Mouse (Mus musculus) embryonic facial prominence, embryonic 14.5 days (tissue): ENCODE results near the gene Arl16. TPM values are rescaled to one million over a fixed set of nuclear protein-coding genes. Genes with fewer than 3 reads are reported as not detected.

Experiments used
- ATAC-seq: fragments of 200-750 bp; cut with Nextera tagmentation; 2 replicates; pipeline ENCODE4 v1.8.0; 2017; ENCODE audit warnings: low read depth, moderate number of reproducible peaks, moderate TSS enrichment
- DNase-seq: peaks from one replicate; pipeline ENCODE4 v3.0.0-alpha.2; 2015; ENCODE audit warnings: low spot score
- H3K27ac ChIP-seq: fragments of 300-500 bp; sonication (generic); replicated peaks from 2 replicates; pipeline ENCODE4 v1.5.1; 2014; ENCODE audit warnings: low read depth, mild to moderate bottlenecking, low read length, moderate library complexity
- H3K27me3 ChIP-seq: fragments of 300-500 bp; sonication (generic); replicated peaks from 2 replicates; pipeline ENCODE4 v1.6.1; 2014; ENCODE audit warnings: low read length; ENCODE audit not compliant: control insufficient read depth, insufficient read depth
- H3K36me3 ChIP-seq: fragments of 300-500 bp; sonication (generic); 2 replicates; pipeline ENCODE4 v1.6.1; 2014; ENCODE audit warnings: low read length, mixed read lengths; ENCODE audit not compliant: control insufficient read depth, insufficient read depth
- H3K4me1 ChIP-seq: fragments of 300-500 bp; sonication (generic); 2 replicates; pipeline ENCODE4 v1.6.1; 2014; ENCODE audit warnings: antibody characterized with exemption, low read length; ENCODE audit not compliant: control insufficient read depth, insufficient read depth
- H3K4me2 ChIP-seq: fragments of 300-500 bp; sonication (generic); 2 replicates; pipeline ENCODE4 v1.6.1; 2014; ENCODE audit warnings: low read depth, mild to moderate bottlenecking, low read length, moderate library complexity, mixed read lengths
- H3K4me3 ChIP-seq: fragments of 300-500 bp; sonication (generic); 2 replicates; pipeline ENCODE4 v1.5.1; 2014; ENCODE audit warnings: low read depth, mild to moderate bottlenecking, low read length
- H3K9ac ChIP-seq: fragments of 300-500 bp; sonication (generic); 2 replicates; pipeline ENCODE4 v1.6.1; 2014; ENCODE audit warnings: low read depth, mild to moderate bottlenecking, low read length, moderate library complexity, mixed read lengths
- H3K9me3 ChIP-seq: fragments of 300-500 bp; sonication (generic); 2 replicates; pipeline ENCODE4 v1.6.1; 2016; ENCODE audit warnings: low read length; ENCODE audit not compliant: control insufficient read depth
- WGBS: fragments of 180-500 bp; shearing (Covaris S2); extraction: QIAGEN DNeasy Blood & Tissue Kit; methylation state at CpG from one replicate; pipeline ENCODE4 v1.1.7; 2014; 5-methylcytosine and 5-hydroxymethylcytosine counted together
- polyA plus RNA-seq: library from polyadenylated mRNA; unstranded; fragments of >200 nt; fragmentation: Nextera tagmentation; extraction: Ambion mirVana; gene quantifications from 2 replicates; pipeline ENCODE4 v1.2.1, GENCODE M21; 2014

Arl16 gene
- polyA plus RNA-seq, 1 experiment from 2014 or later, result 43.2 TPM

DNA sequence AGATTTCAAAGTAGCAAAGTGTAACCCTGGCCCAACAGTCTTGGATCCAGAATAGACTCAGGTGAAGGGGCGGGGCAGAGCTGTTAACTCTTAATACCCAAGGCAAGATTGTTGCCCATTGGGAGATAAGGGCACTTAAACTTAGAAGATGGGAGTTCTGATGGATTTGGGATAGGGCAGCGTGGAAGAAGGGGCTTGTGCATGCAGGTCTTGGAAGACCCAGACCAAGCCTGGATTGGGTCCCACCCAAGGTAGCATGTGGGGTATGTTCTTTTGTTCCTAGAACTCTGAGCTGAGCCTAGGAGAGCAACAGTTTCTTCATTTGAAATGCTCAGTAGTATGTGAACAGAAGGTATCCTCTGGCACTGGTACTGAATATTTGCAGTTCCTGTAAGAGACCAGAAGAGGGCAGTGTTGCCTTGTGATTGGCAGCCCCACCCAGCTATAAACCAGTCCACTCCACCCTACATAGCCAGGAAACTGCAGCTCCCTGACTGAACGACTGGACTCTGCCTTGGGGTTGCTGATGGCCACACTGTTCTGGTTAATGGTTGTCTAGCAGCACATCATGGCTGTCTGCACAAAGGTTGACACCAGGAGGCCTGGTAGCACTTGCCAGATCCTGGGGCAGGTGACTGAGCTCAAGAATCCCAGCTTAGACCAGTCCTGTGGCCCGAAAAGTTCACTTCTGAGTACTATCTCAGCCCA lies 21.8 kb upstream of the Arl16 start:
- Histone ChIP-seq H3K9me3 (no peaks in the 10 kb centered on the region), H3K4me2 (no peak overlapping the region), H3K4me3 (no peak overlapping the region), H3K36me3 (peaks cover 44% of the 10 kb centered on the region), H3K27ac (no peak overlapping the region; the same call in 1 of the 2 replicates), H3K4me1 (peaks cover 32% of the 10 kb centered on the region), H3K9ac (peak overlapping the region; percentile 30; the same call in 1 of the 2 replicates), H3K27me3 (no peaks in the 10 kb centered on the region)
- DNase-seq (peak; percentile 87), ATAC-seq (peak; percentile 16)
- 58% methylated on average over 4 of the region's 4 CpGs for WGBS

DNA sequence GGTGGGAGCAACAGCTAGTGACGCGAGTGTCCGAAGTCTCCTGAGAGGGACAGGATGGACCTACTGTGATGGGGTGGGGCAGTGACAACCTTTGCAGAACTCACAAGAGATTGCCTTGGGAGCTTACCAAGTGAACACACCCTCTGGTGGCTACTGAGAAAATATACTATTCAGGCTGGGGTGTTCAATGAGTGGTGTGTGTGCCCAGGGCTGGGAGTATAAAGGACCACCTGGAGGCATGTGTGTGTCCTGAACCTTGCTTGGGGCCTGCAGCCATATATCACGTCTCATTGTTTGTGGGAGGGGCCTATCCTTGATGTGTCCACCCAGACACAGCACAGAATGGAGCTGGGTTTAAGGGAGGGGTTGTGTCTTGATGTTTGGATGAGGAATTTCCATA lies 21.1 kb upstream of the Arl16 start:
- DNase-seq (no peak), ATAC-seq (no peak)
- Histone ChIP-seq H3K4me3 (no peak overlapping the region), H3K27me3 (no peaks in the 10 kb centered on the region), H3K27ac (no peak overlapping the region), H3K4me1 (peaks cover 32% of the 10 kb centered on the region), H3K4me2 (no peak overlapping the region), H3K9me3 (no peaks in the 10 kb centered on the region), H3K9ac (no peak overlapping the region), H3K36me3 (peaks cover 43% of the 10 kb centered on the region)
- 74% methylated on average over 4 of the region's 4 CpGs for WGBS

DNA sequence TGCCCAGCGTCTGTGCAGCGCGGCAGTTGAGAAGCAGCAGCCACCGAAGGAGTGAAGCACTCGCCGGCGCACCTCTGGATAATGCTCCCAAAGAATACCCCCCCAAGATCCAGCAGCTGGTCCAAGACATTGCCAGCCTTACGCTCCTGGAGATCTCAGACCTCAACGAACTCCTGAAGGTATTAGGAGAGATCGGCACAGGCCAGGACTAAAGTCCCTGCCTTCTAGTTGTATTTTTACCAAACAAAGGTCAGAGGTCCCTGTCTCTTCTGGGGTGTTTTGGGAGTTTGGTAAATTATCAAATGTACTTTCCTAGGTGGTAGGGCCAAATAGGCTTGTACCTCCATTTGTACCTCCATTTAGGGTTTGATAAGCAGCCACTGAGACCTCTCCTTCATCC lies 17.8 kb upstream of the Arl16 start:
- H3K27me3 ChIP-seq, result no peaks in the 10 kb centered on the region
- no peak for ATAC-seq
- peaks cover 12% of the 10 kb centered on the region for H3K4me1 ChIP-seq
- no peak for DNase-seq
- 8% methylated on average over 10 of the region's 10 CpGs for WGBS
- H3K4me3 ChIP-seq, result peak overlapping the region; percentile 83
- peak overlapping the region; percentile 83 for H3K9ac ChIP-seq
- H3K4me2 ChIP-seq, result peak overlapping the region; percentile 69
- H3K36me3 ChIP-seq, result peaks cover 75% of the 10 kb centered on the region
- H3K27ac ChIP-seq, result peak overlapping the region; percentile 88; the same call in 1 of the 2 replicates
- H3K9me3 ChIP-seq, result no peaks in the 10 kb centered on the region

DNA sequence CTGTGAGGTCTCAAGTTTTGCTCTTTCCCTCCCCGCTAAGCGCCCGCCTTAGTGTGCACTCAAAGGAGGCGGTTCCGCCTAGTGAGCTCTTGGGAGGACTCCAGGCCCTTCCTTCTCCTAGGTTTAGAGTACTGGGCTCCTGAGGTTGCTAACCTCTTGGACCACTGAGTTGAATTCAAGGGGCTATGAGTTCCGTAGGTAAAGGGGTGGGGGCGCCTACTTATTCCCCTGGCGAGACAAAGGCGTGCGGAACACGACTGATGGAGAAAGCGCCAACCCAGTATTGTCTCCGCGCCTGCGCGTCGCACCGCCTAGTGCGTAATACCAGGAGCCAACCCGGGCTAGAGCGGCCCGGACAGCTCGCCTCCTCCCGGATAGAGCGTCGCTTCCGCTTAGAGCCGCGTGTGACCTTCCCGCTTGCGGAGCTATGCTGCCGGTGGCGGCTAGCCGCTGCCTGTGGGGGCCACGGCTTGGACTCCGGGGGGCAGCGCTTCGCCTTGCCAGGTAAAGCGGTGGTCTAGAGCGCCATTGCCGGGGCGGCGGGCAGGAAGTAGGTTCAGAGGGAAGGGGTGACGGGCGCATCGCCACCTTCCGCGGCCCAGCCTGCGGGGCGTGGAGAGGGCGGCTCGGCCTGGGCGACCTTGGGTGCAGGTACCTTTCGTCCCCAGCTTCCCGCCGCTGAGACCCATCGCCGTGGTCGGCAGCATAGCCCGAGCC lies 17.0 kb upstream of the Arl16 start, which contains the start of gene Mrpl12:
Gene Mrpl12, plus strand, starts transcription at position 349 of the 717 bp plus-strand sequence.
- no peaks in the 10 kb centered on the region for H3K9me3 ChIP-seq
- ATAC-seq, result peak; percentile 97
- no peaks in the 10 kb centered on the region for H3K27me3 ChIP-seq
- peak within 1 kb of the TSS; percentile 83 for H3K4me3 ChIP-seq
- H3K4me2 ChIP-seq, result peak within 1 kb of the TSS; percentile 69
- H3K4me1 ChIP-seq, result peaks cover 8% of the 10 kb centered on the region
- DNase-seq, result peak; percentile 98
- H3K36me3 ChIP-seq, result peaks cover 78% of the 10 kb centered on the region
- peak within 1 kb of the TSS; percentile 83 for H3K9ac ChIP-seq
- WGBS, result 0% methylated on average over 42 of the region's 60 CpGs
- peak within 1 kb of the TSS; percentile 88 for H3K27ac ChIP-seq

DNA sequence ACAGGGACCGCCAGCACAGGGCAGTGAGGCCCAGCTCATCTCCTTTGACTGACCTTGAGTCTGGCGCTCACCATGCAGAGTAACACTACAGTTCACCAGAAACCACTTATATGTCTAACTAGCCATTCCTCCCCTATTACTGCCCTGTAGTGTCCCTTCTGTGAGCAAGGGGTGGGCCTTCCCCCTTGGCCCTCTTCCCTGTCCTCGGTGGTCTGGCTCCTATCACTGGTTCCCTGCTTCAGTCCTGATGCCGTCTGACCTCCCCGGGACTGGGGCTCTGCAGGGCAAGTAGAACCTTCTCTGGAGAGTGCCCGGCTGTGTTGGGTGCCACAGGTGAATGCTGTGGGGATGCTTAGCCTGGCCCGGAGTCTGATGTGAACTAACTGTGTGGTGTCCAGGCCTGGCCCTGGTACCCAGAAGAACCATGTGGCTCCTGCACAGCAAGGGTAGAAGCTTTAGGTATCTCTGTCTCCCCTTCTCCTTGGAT lies 16.1 kb upstream of the Arl16 start:
- WGBS, result 93% methylated on average over 7 of the region's 7 CpGs
- Histone ChIP-seq H3K4me3 (peak overlapping the region; percentile 83), H3K27ac (peak overlapping the region; percentile 88), H3K4me1 (peaks cover 8% of the 10 kb centered on the region), H3K9me3 (no peaks in the 10 kb centered on the region), H3K36me3 (peaks cover 78% of the 10 kb centered on the region), H3K9ac (peak overlapping the region; percentile 83), H3K4me2 (peak overlapping the region; percentile 69), H3K27me3 (no peaks in the 10 kb centered on the region)
- DNase-seq, result no peak
- ATAC-seq, result no peak

DNA sequence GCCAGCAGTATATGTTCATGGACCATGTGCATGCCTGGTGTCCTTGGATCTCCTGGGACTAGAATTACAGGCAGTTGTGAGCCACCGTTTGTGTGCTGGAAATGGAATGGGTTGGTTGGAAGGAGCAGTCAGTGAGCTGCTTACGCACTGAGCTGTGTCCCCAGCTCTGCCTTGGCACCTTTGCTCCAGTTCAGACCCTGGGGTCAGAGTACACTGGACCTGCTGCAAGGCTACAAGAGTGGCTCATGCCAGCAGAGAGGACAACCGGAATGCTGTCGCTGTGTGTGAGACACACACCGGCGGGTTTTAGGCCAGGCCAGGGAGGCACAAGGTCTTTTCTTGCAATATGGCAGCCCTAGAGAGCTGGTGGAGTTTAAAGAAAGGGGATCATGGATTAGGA lies 4.6 kb upstream of the Arl16 start:
- 98% methylated on average over 6 of the region's 6 CpGs for WGBS
- H3K27me3 ChIP-seq, result no peaks in the 10 kb centered on the region
- H3K9me3 ChIP-seq, result no peaks in the 10 kb centered on the region
- H3K9ac ChIP-seq, result no peak overlapping the region
- H3K27ac ChIP-seq, result no peak overlapping the region
- DNase-seq (no peak), ATAC-seq (no peak)
- H3K36me3 ChIP-seq, result peaks cover 78% of the 10 kb centered on the region
- H3K4me3 ChIP-seq, result no peak overlapping the region
- peaks cover 8% of the 10 kb centered on the region for H3K4me1 ChIP-seq
- H3K4me2 ChIP-seq, result no peak overlapping the region

DNA sequence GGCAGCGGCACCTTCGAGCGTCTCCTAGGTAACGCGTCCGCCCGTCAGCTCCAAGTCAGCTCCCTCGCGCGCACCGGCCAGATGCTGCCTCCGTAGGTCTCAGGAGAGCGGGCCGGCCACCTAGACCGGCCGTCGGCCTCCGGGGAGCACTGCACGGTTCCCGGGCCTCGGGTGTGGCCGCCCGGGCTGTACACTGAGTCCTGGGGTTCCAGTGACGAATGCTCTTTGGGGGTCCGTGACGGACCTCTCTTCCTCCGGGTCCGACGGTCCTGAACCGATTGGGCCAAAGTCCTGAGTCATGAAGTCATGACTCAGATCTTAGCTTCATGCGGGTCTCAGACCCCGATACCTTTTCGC lies 307 bp upstream of the Arl16 start:
- Histone ChIP-seq H3K9me3 (no peaks in the 10 kb centered on the region), H3K27ac (peak overlapping the region; percentile 52; the same call in 1 of the 2 replicates)
- WGBS, result 7% methylated on average over 9 of the region's 33 CpGs

DNA sequence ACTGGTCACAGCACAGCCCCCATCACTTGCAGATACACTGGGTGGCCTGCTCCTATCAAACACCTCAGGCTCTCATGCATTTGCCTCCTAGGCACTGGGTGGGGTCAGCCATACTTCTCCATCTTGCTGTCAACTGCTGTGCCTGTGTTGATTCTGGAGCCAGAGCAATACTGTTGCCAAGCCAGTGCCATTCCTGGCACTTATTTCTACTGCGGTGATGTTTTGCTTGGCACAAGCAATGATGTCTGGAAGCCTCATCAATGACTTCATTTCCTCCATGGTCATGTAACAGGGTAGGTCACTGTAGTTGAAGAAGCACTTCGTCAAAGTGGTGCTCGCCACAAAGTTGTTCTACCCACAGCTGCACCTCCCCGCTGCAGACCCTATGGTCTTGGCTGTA lies 1.9 kb downstream of the Arl16 start:
- Histone ChIP-seq H3K36me3 (peaks cover 63% of the 10 kb centered on the region), H3K4me1 (peaks cover 15% of the 10 kb centered on the region), H3K4me3 (no peak overlapping the region)

More for the DNA sequence above, 307 bp upstream of the Arl16 start:
- Histone ChIP-seq H3K9ac (peak overlapping the region; percentile 88), H3K4me3 (peak overlapping the region; percentile 98), H3K27me3 (no peaks in the 10 kb centered on the region), H3K4me2 (peak overlapping the region; percentile 83), H3K36me3 (peaks cover 63% of the 10 kb centered on the region), H3K4me1 (peaks cover 15% of the 10 kb centered on the region)
- no peak; the same call in 1 of the 2 replicates for ATAC-seq
- DNase-seq, result no peak

More for the DNA sequence above, 1.9 kb downstream of the Arl16 start:
- ATAC-seq (no peak), DNase-seq (no peak)
- no peak overlapping the region for H3K9ac ChIP-seq
- H3K27me3 ChIP-seq, result no peaks in the 10 kb centered on the region
- H3K27ac ChIP-seq, result no peak overlapping the region
- 82% methylated on average over 4 of the region's 4 CpGs for WGBS
- no peaks in the 10 kb centered on the region for H3K9me3 ChIP-seq
- H3K4me2 ChIP-seq, result 0 out of 2 replicates have a peak overlapping the region, but pooled peaks have one; percentile 91
